Mouse (Mus musculus) spleen, adult 2 months (tissue): Measurements from ENCODE around the gene Gm20388. TPM values are rescaled to one million over a fixed set of nuclear protein-coding genes. Genes with fewer than 3 reads are reported as not detected.

ENCODE experiments used
- DNase-seq, 2 experiments: peaks; one replicate each; pipeline versions ENCODE4 v3.0.0 to v3.0.0-alpha.2; 2012 to 2021; ENCODE audit warnings: low spot score in 2 of 2, low read depth in 1 of 2
- H3K27ac ChIP-seq: fragments of 200-500 bp; 2 replicates; pipeline ENCODE4 v1.5.1; 2012; ENCODE audit warnings: low read length, inconsistent platforms; ENCODE audit not compliant: insufficient read depth
- H3K27me3 ChIP-seq: fragments of 200-500 bp; 2 replicates; pipeline ENCODE4 v1.6.1; 2012; ENCODE audit warnings: mild to moderate bottlenecking, moderate library complexity, low read length, inconsistent platforms; ENCODE audit not compliant: control insufficient read depth, insufficient read depth
- H3K36me3 ChIP-seq: fragments of 200-500 bp; 2 replicates; pipeline ENCODE4 v1.6.1; 2012; ENCODE audit warnings: mild to moderate bottlenecking, low read length, inconsistent platforms; ENCODE audit not compliant: control insufficient read depth, insufficient read depth
- H3K4me1 ChIP-seq: fragments of 200-500 bp; 2 replicates; pipeline ENCODE4 v1.6.1; 2011; ENCODE audit warnings: inconsistent platforms; ENCODE audit not compliant: control insufficient read depth, insufficient read depth, insufficient read length
- H3K4me3 ChIP-seq: fragments of 200-500 bp; 2 replicates; pipeline ENCODE4 v1.5.1; 2011; ENCODE audit warnings: mild to moderate bottlenecking, inconsistent platforms; ENCODE audit not compliant: insufficient read depth, insufficient read length; ENCODE audit errors: extremely low read depth
- CTCF ChIP-seq: fragments of 200-500 bp; IDR thresholded peaks from 2 replicates; pipeline ENCODE4 v1.5.1; 2011; ENCODE audit warnings: mild to moderate bottlenecking, inconsistent platforms; ENCODE audit not compliant: insufficient read depth, insufficient read length, insufficient replicate concordance; ENCODE audit errors: extremely low read depth
- POLR2A ChIP-seq: fragments of 200-500 bp; IDR thresholded peaks from 2 replicates; pipeline ENCODE4 v1.6.1; 2011; ENCODE audit warnings: low read depth, low read length, inconsistent platforms
- WGBS: fragments of 180-500 bp; shearing (Covaris S2); methylation state at CpG from one replicate; pipeline ENCODE4 v1.1.7; 2018; 5-methylcytosine and 5-hydroxymethylcytosine counted together
- polyA plus RNA-seq: library from polyadenylated mRNA; depleted of rRNA; stranded (reverse); fragments of >200 nt; gene quantifications from 2 replicates; pipeline ENCODE4 v1.2.3, GENCODE M21; 2012

The Gm20388 gene
- polyA plus RNA-seq, 1 experiment, result 26.1 TPM

DNA sequence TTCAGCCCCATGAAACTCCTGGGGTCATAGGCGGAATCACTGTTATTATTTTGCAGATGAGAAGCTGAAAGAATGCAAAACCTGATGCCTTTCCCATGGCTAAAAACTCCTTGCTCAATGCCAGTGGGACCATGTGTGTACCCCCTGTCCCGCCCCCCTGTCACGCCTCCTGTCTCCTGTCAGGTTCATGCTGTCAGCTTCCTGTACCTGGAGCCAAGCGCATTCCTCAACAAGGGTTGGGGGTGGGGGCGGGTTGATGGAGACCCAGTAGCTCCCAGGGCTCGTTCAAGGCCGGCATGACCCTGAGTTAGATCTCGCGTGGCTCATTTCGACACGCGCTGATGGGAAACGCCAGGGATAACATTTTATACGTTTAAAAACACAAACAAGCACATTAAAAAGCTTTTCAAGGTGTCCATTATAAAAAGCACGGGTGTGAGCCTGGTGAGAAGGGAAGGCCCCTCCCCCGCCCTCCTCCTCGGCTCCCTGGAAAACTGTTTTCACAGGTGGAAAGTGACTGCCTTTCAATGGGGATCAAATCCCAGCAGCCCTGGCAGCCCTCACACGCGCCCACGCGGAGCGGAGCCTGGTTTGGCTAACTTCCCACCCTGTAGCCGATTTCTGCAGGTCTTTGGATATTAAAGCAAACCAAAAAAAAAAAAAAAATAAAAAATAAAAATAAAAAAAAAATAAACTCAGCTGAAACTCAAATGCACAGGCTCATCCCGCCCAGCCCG, 1563.7 kb downstream of the Gm20388 start:
- H3K36me3 ChIP-seq, result no peaks in the 10 kb centered on the region
- TF ChIP-seq CTCF (no peak), POLR2A (no peak)
- H3K4me3 ChIP-seq, result no peak overlapping the region
- no peak for DNase-seq
- no peaks in the 10 kb centered on the region for H3K4me1 ChIP-seq
- H3K27me3 ChIP-seq, result no peaks in the 10 kb centered on the region
- WGBS, result 18% methylated on average over 25 of the region's 25 CpGs
- H3K27ac ChIP-seq, result no peak overlapping the region

DNA sequence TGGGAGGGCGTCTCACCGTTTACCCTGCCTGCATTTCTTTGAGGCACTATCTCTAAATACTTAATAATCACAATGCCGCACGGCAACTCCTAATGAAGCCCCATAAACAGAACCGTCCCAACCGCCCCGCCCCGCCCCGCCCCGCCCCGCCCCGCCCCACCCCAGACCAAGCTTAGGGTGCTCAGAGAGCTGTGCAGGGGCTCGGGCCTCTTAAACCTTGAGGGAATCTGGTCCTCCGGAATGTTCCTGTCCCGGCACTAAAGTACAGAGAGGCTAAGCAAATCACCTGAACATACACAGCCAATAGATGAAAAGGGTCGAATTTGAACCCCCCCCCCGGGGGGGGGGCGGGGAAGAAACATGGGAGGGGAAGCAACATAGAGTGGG, 1564.2 kb downstream of the Gm20388 start:
- TF ChIP-seq POLR2A, result no peak
- TF ChIP-seq CTCF, result no peak
- H3K27ac ChIP-seq, result no peak overlapping the region
- no peaks in the 10 kb centered on the region for H3K36me3 ChIP-seq
- H3K4me3 ChIP-seq, result no peak overlapping the region
- H3K4me1 ChIP-seq, result no peaks in the 10 kb centered on the region
- H3K27me3 ChIP-seq, result no peaks in the 10 kb centered on the region
- no peak for DNase-seq
- 4% methylated on average over 17 of the region's 18 CpGs for WGBS

DNA sequence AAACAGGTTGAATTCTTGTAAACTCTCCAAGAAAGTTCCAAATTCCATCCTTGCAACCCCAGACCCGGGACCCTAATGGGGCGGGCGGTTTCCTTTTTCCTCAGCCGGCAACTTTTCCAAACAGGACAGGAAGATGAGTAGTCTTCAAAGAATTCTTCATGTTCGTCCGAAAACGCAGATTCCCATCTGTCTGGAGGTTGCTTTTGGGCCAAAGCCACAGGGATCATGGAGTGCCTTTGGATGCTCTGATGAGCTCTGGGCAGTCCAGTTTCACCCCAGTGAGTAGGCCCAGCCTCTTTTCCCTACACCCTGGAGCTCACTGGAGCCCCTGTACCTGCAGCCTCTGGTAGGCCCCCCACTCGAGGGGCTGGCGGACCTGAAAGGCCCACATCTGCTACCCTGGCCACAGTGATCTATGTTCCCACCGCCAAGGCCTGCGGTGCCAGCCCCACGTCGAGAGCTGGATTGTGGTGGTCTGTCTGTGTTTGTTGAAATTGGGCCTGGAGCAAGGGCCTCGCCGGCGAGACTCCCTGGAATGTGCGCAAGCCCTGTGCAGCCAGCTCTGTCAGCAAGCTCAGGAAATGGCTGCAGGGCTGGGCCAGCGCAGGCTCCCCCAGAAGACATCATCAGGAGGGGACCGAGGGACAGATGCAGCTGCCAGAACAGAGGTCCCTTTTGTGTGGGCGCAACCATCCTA, 1567.4 kb downstream of the Gm20388 start:
- WGBS, result 76% methylated on average over 20 of the region's 20 CpGs
- Histone ChIP-seq H3K4me3 (no peak overlapping the region), H3K27ac (no peak overlapping the region), H3K36me3 (no peaks in the 10 kb centered on the region), H3K27me3 (no peaks in the 10 kb centered on the region), H3K4me1 (no peaks in the 10 kb centered on the region)
- TF ChIP-seq POLR2A, result no peak
- no peak for TF ChIP-seq CTCF
- DNase-seq, result no peak

DNA sequence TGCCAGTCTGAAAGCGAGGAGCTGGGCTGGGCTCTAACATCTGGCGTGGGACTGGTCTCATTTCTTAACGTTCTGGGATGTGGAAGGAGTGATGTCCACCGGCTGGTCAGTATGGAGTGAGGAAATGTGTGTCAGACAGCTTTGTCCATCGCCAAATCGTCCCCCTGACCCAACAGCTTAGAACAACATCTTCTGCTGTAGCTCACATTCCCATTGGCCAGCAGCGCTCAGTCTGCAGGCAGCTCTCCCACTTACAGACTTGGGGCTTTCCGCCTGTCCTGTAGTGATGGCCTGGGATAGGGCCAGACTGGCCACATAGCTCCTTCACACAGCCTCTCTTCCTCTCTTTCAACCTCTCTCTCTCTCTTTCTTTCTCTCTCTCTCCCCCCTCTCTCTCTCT, 1568.5 kb downstream of the Gm20388 start:
- no peaks in the 10 kb centered on the region for H3K4me1 ChIP-seq
- no peaks in the 10 kb centered on the region for H3K27me3 ChIP-seq
- WGBS, result 85% methylated on average over 8 of the region's 8 CpGs
- DNase-seq, result no peak
- H3K27ac ChIP-seq, result no peak overlapping the region
- no peaks in the 10 kb centered on the region for H3K36me3 ChIP-seq
- TF ChIP-seq POLR2A, result no peak
- TF ChIP-seq CTCF, result no peak
- H3K4me3 ChIP-seq, result no peak overlapping the region

DNA sequence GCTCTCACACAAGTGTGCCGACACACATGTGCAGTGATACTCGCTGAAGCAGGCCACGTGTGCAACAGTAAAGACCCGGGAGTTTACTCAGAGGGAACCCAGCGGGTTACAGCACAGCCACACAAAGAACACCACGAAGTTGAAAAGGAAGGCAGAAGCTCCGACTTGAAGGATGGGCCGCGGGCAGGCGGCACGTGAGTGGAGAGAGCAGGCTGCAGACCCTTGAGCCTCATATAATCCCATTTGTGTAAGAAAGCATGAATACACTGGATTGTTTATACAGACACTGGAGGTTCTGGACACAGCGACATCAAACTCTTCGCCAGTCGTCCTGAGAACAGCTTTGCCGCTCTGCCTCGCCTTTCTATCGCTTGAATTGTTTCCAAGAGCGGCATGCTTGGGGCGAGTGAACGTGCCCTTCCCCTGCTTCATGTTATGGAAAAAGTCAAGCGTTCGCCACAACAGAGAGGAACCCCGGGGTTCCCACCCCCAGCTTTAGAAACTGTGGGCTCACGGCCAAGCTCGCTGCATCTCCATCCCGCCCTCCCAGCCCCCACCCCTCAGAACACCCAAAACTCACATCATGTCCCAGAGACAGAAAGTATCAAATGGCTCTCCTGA, 1569.9 kb downstream of the Gm20388 start:
- Histone ChIP-seq H3K27me3 (no peaks in the 10 kb centered on the region), H3K4me1 (no peaks in the 10 kb centered on the region), H3K27ac (no peak overlapping the region), H3K4me3 (no peak overlapping the region), H3K36me3 (no peaks in the 10 kb centered on the region)
- TF ChIP-seq POLR2A (no peak), CTCF (no peak)
- DNase-seq, result no peak
- WGBS, result 80% methylated on average over 26 of the region's 26 CpGs

DNA sequence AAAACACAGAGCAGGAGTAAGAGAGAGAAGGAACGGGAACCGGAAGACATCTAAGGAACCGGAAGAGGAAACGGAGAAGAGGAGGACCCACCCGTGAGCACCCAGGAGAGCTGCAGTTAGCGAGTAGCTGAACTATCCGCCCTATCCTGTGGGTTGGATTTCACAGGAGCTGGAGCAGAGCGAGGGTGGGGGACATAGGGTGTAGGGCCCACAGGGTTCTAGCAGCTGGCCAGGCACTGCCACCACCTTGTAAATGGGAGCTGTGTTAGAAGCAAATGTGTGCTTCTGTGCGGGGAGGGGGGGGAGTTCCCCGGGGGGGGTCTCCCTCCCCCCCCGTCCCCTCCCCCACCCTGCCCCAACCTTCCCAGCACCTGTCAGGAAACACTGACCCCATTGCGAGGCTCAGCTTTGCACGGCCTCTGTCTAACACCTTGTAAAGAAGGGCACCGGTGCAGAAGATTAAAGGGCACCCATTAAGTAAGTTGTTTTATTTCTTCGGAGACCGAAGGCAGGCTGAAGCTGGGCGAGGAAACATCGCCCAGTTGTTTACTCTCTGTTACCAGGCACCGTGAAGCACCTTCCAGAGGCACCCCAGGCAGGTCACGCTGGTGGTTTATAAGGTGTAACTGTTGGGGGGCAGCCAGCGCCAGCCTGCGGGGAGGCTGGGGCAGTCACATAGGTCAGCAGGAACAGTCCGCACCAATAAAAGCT, 1573.6 kb downstream of the Gm20388 start:
- no peaks in the 10 kb centered on the region for H3K36me3 ChIP-seq
- 71% methylated on average over 21 of the region's 23 CpGs for WGBS
- H3K4me1 ChIP-seq, result no peaks in the 10 kb centered on the region
- H3K27ac ChIP-seq, result no peak overlapping the region
- TF ChIP-seq CTCF, result no peak
- no peak for TF ChIP-seq POLR2A
- no peaks in the 10 kb centered on the region for H3K27me3 ChIP-seq
- H3K4me3 ChIP-seq, result no peak overlapping the region
- no peak for DNase-seq
